Mouse (Mus musculus) brain, embryonic 14.5 days (tissue): ENCODE measurements around the gene Mfap1b.

Source experiments
- CTCF ChIP-seq: fragments of 200-500 bp; IDR thresholded peaks from 2 replicates; pipeline ENCODE4 v1.5.1; 2012; ENCODE audit warnings: inconsistent platforms, mild to moderate bottlenecking, moderate library complexity, borderline replicate concordance; ENCODE audit not compliant: insufficient read depth, insufficient read length; ENCODE audit errors: extremely low read depth
- POLR2A ChIP-seq: fragments of 200-500 bp; IDR thresholded peaks from 2 replicates; pipeline ENCODE4 v1.6.1; 2012; ENCODE audit warnings: mild to moderate bottlenecking, inconsistent platforms, borderline replicate concordance; ENCODE audit not compliant: poor library complexity, insufficient read depth, insufficient read length, severe bottlenecking; ENCODE audit errors: extremely low read depth

GRCm38 (mm10) chr2:121452990-121453389 lies 20.9 kb downstream of the Mfap1b start, which contains the start of gene Hypk:
- TF ChIP-seq CTCF (no peak), POLR2A (no peak)
